Mouse (Mus musculus) MEL (cell line): Measurements from ENCODE around the gene Cc2d2b. TPM values are rescaled to one million over a fixed set of nuclear protein-coding genes. Genes with fewer than 3 reads are reported as not detected.

ENCODE experiments used
- DNase-seq: peaks from one replicate; pipeline ENCODE4 v3.0.0; 2011; ENCODE audit warnings: low read depth, low spot score
- H3K27ac ChIP-seq: 2 replicates; pipeline ENCODE4 v1.5.1; 2012; ENCODE audit warnings: low read depth, mild to moderate bottlenecking, control low read depth, low read length, moderate library complexity; ENCODE audit not compliant: control insufficient read depth
- H3K27me3 ChIP-seq, 2 experiments: fragments of 150-350 bp in 1 of 2; sonication (generic) in 1 of 2; 2 replicates each; pipeline ENCODE4 v1.6.1; 2012; ENCODE audit warnings: low read length in 2 of 2, mild to moderate bottlenecking in 2 of 2, improper control_type of control experiment in 1 of 2, moderate library complexity in 1 of 2; ENCODE audit not compliant: insufficient read depth in 2 of 2, control insufficient read depth in 1 of 2
- H3K36me3 ChIP-seq, 2 experiments: 2 replicates each; pipeline ENCODE4 v1.6.1; 2012 to 2014; ENCODE audit warnings: low read length in 2 of 2, improper control_type of control experiment in 1 of 2, inconsistent platforms in 1 of 2, mild to moderate bottlenecking in 1 of 2; ENCODE audit not compliant: insufficient read depth in 2 of 2, control insufficient read depth in 1 of 2
- H3K4me1 ChIP-seq, 2 experiments: fragments of 150-350 bp in 1 of 2; sonication (generic) in 1 of 2; 2 replicates each; pipeline ENCODE4 v1.6.1; 2012; ENCODE audit warnings: low read length in 2 of 2, improper control_type of control experiment in 1 of 2, mild to moderate bottlenecking in 1 of 2; ENCODE audit not compliant: insufficient read depth in 2 of 2, control insufficient read depth in 1 of 2
- H3K4me3 ChIP-seq, 2 experiments: fragments of 150-350 bp in 1 of 2; sonication (generic) in 1 of 2; 2 replicates each; pipeline ENCODE4 v1.5.1; 2012; ENCODE audit warnings: low read depth in 2 of 2, low read length in 2 of 2, mild to moderate bottlenecking in 2 of 2, moderate library complexity in 2 of 2, control low read depth in 1 of 2, improper control_type of control experiment in 1 of 2; ENCODE audit not compliant: control insufficient read depth in 1 of 2, insufficient read depth in 1 of 2
- H3K79me2 ChIP-seq: 2 replicates; pipeline ENCODE4 v1.6.1; 2012; ENCODE audit warnings: mild to moderate bottlenecking, low read length, moderate library complexity; ENCODE audit not compliant: control insufficient read depth, poor library complexity, insufficient read depth
- H3K9ac ChIP-seq: 2 replicates; pipeline ENCODE4 v1.6.1; 2012; ENCODE audit warnings: low read depth, mild to moderate bottlenecking, control low read depth, low read length, moderate library complexity; ENCODE audit not compliant: control insufficient read depth, poor library complexity, severe bottlenecking
- H3K9me3 ChIP-seq: fragments of 150-350 bp; sonication (generic); replicated peaks from 2 replicates; pipeline ENCODE4 v1.6.1; 2012; ENCODE audit warnings: mild to moderate bottlenecking, low read length, improper control_type of control experiment, moderate library complexity; ENCODE audit not compliant: insufficient read depth
- CHD2 ChIP-seq: IDR thresholded peaks from 2 replicates; pipeline ENCODE4 v1.6.1; 2011; ENCODE audit warnings: low read length, improper control_type of control experiment
- CTCF ChIP-seq, 3 experiments: IDR thresholded peaks in 2 of 3; conservative IDR thresholded peaks in 1 of 3; 2 replicates each; pipeline ENCODE4 v1.5.1; 2011 to 2012; ENCODE audit warnings: low read length in 3 of 3, low read depth in 2 of 3, mild to moderate bottlenecking in 2 of 3, improper control_type of control experiment in 1 of 3, inconsistent platforms in 1 of 3, mixed read lengths in 1 of 3, moderate library complexity in 1 of 3; ENCODE audit not compliant: control insufficient read depth in 1 of 3, insufficient read depth in 1 of 3, poor library complexity in 1 of 3, severe bottlenecking in 1 of 3
- E2F4 ChIP-seq: IDR thresholded peaks from 2 replicates; pipeline ENCODE4 v1.6.1; 2011; ENCODE audit warnings: low read depth, low read length, improper control_type of control experiment, borderline replicate concordance
- ETS1 ChIP-seq: IDR thresholded peaks from 2 replicates; pipeline ENCODE4 v1.6.1; 2012; ENCODE audit warnings: low read depth, mild to moderate bottlenecking, inconsistent platforms, low read length, improper control_type of control experiment, moderate library complexity
- GABPA ChIP-seq: IDR thresholded peaks from 2 replicates; pipeline ENCODE4 v1.6.1; 2012; ENCODE audit warnings: low read depth, mild to moderate bottlenecking, inconsistent platforms, low read length, improper control_type of control experiment, moderate library complexity
- GATA1 ChIP-seq: IDR thresholded peaks from 2 replicates; pipeline ENCODE4 v1.6.1; 2011; ENCODE audit warnings: low read depth, low read length, improper control_type of control experiment
- HCFC1 ChIP-seq: IDR thresholded peaks from 2 replicates; pipeline ENCODE4 v1.6.1; 2012; ENCODE audit warnings: low read depth, mild to moderate bottlenecking, inconsistent platforms, low read length, improper control_type of control experiment, moderate library complexity
- JUND ChIP-seq: IDR thresholded peaks from 2 replicates; pipeline ENCODE4 v1.6.1; 2011; ENCODE audit warnings: low read depth, mild to moderate bottlenecking, improper control_type of control experiment, low read length
- KAT2A ChIP-seq: conservative IDR thresholded peaks from 2 replicates; pipeline ENCODE4 v1.6.1; 2012; ENCODE audit warnings: low read depth, low read length, improper control_type of control experiment, inconsistent platforms
- MAZ ChIP-seq: IDR thresholded peaks from 2 replicates; pipeline ENCODE4 v1.6.1; 2012; ENCODE audit warnings: low read depth, mild to moderate bottlenecking, inconsistent platforms, low read length, improper control_type of control experiment
- MEF2A ChIP-seq: IDR thresholded peaks from 2 replicates; pipeline ENCODE4 v1.6.1; 2014; ENCODE audit warnings: low read depth, mild to moderate bottlenecking, inconsistent platforms, low read length, improper control_type of control experiment; ENCODE audit not compliant: poor library complexity, insufficient replicate concordance, severe bottlenecking; ENCODE audit errors: extremely low read depth
- MYC ChIP-seq: IDR thresholded peaks from 2 replicates; pipeline ENCODE4 v1.6.1; 2011; ENCODE audit warnings: low read depth, mild to moderate bottlenecking, low read length, improper control_type of control experiment, moderate library complexity
- NELFE ChIP-seq: IDR thresholded peaks from 2 replicates; pipeline ENCODE4 v1.6.1; 2011; ENCODE audit warnings: low read depth, low read length, improper control_type of control experiment
- POLR2A ChIP-seq, 2 experiments: IDR thresholded peaks; 2 replicates each; pipeline ENCODE4 v1.6.1; 2011 to 2012; ENCODE audit warnings: low read length in 2 of 2, mild to moderate bottlenecking in 2 of 2, control low read depth in 1 of 2, improper control_type of control experiment in 1 of 2, low read depth in 1 of 2, moderate library complexity in 1 of 2; ENCODE audit not compliant: control insufficient read depth in 1 of 2, insufficient read depth in 1 of 2, poor library complexity in 1 of 2
- RAD21 ChIP-seq: IDR thresholded peaks from 2 replicates; pipeline ENCODE4 v1.6.1; 2011; ENCODE audit warnings: mild to moderate bottlenecking, low read depth, low read length, improper control_type of control experiment
- SIN3A ChIP-seq: IDR thresholded peaks from 2 replicates; pipeline ENCODE4 v1.6.1; 2012; ENCODE audit warnings: low read length, improper control_type of control experiment, inconsistent platforms
- SMC3 ChIP-seq: IDR thresholded peaks from 2 replicates; pipeline ENCODE4 v1.6.1; 2011; ENCODE audit warnings: low read depth, low read length, improper control_type of control experiment
- TAL1 ChIP-seq: IDR thresholded peaks from 2 replicates; pipeline ENCODE4 v1.6.1; 2012; ENCODE audit warnings: mild to moderate bottlenecking, inconsistent platforms, low read length, moderate library complexity, mixed read lengths
- TCF12 ChIP-seq: IDR thresholded peaks from 2 replicates; pipeline ENCODE4 v1.6.1; 2014; ENCODE audit warnings: low read depth, mild to moderate bottlenecking, inconsistent platforms, low read length, improper control_type of control experiment, moderate library complexity
- UBTF ChIP-seq: IDR thresholded peaks from 2 replicates; pipeline ENCODE4 v1.6.1; 2012; ENCODE audit warnings: low read depth, mild to moderate bottlenecking, inconsistent platforms, low read length, improper control_type of control experiment, moderate library complexity, borderline replicate concordance; ENCODE audit not compliant: insufficient read depth
- USF1 ChIP-seq: IDR thresholded peaks from 2 replicates; pipeline ENCODE4 v1.6.1; 2014; ENCODE audit warnings: low read depth, mild to moderate bottlenecking, inconsistent platforms, low read length, improper control_type of control experiment, moderate library complexity
- ZC3H11A ChIP-seq: IDR thresholded peaks from 2 replicates; pipeline ENCODE4 v1.6.1; 2012; ENCODE audit warnings: low read depth, mild to moderate bottlenecking, inconsistent platforms, low read length, improper control_type of control experiment
- ZKSCAN1 ChIP-seq: IDR thresholded peaks from 2 replicates; pipeline ENCODE4 v1.6.1; 2012; ENCODE audit warnings: low read depth, mild to moderate bottlenecking, inconsistent platforms, low read length, improper control_type of control experiment, moderate library complexity
- ZMIZ1 ChIP-seq: IDR thresholded peaks from 2 replicates; pipeline ENCODE4 v1.6.1; 2012; ENCODE audit warnings: low read depth, mild to moderate bottlenecking, inconsistent platforms, low read length, improper control_type of control experiment, moderate library complexity
- polyA plus RNA-seq, 2 experiments: library from polyadenylated mRNA; stranded (reverse) in 1 of 2; unstranded in 1 of 2; fragments of >175 nt in 1 of 2; fragments of >200 nt in 1 of 2; gene quantifications; 2 replicates each; pipeline versions ENCODE4 v1.2.1 to v1.2.4; 2012; ENCODE audit warnings: low replicate concordance in 2 of 2, low read depth in 1 of 2; ENCODE audit not compliant: insufficient read length in 2 of 2, insufficient read depth in 1 of 2, missing spikeins in 1 of 2
- total RNA-seq: library from RNA; depleted of rRNA; stranded (reverse); fragments of 300-350 nt; gene quantifications from 2 replicates; pipeline ENCODE4 v1.2.3, GENCODE M21; 2012

The Cc2d2b gene
- total and polyA plus RNA-seq, 3 experiments: not detected

- Histone ChIP-seq H3K27ac (no peak overlapping the region), H3K4me3 (no peak overlapping the region), H3K79me2 (peaks cover 16% of the 10 kb centered on the region), H3K9ac (no peak overlapping the region), H3K27me3 (no peaks in the 10 kb centered on the region), H3K36me3 (peaks cover 0 to 10% of the 10 kb centered on the region in 2 experiments), H3K9me3 (no peaks in the 10 kb centered on the region), H3K4me1 (peaks cover 2 to 8% of the 10 kb centered on the region in 2 experiments; a peak in 3 of 4 replicates)
- no peak for DNase-seq
- TF ChIP-seq TCF12 (no peak), SMC3 (no peak), USF1 (no peak), MEF2A (no peak), TAL1 (no peak), RAD21 (no peak), MYC (no peak), JUND (no peak), ETS1 (no peak), UBTF (no peak), POLR2A (IDR thresholded peaks at IDR 0.05; ENCODE audit: control insufficient read depth in 1 of 2, insufficient read depth in 1 of 2, low read depth in 1 of 2, low read length in 2 of 2, poor library complexity in 1 of 2) (no peak), E2F4 (no peak), HCFC1 (no peak)
Measured at GRCm38 (mm10) chr19:40834436-40834835, 85.9 kb downstream of the Cc2d2b start.

GRCm38 (mm10) chr19:40838205-40838604 is 89.7 kb downstream of the Cc2d2b start:
- Histone ChIP-seq H3K9me3 (no peaks in the 10 kb centered on the region), H3K27me3 (no peaks in the 10 kb centered on the region), H3K79me2 (no peaks in the 10 kb centered on the region; the same call in none of the 2 replicates), H3K9ac (no peak overlapping the region), H3K27ac (no peak overlapping the region), H3K4me3 (no peak overlapping the region), H3K36me3 (peaks cover 0 to 1% of the 10 kb centered on the region in 2 experiments; a peak in 2 of 4 replicates), H3K4me1 (no peaks in the 10 kb centered on the region)
- TF ChIP-seq GATA1: no peak
- no peak for TF ChIP-seq UBTF
- TF ChIP-seq SIN3A: no peak
- no peak for TF ChIP-seq E2F4
- TF ChIP-seq ZMIZ1: no peak
- TF ChIP-seq GABPA: no peak
- TF ChIP-seq ZKSCAN1: no peak
- TF ChIP-seq NELFE: no peak
- no peak for TF ChIP-seq TAL1
- TF ChIP-seq JUND: no peak
- no peak for TF ChIP-seq CTCF (IDR thresholded peaks at IDR 0.05 in 2 of 3, conservative IDR thresholded peaks at IDR 0.05 in 1 of 3; ENCODE audit: control insufficient read depth in 1 of 3, insufficient read depth in 1 of 3, low read depth in 2 of 3, low read length in 3 of 3, poor library complexity in 1 of 3, severe bottlenecking in 1 of 3)
- TF ChIP-seq ZC3H11A: no peak
- no peak for TF ChIP-seq CHD2
- TF ChIP-seq SMC3: no peak
- TF ChIP-seq KAT2A: no peak
- no peak for TF ChIP-seq MAZ
- DNase-seq: no peak
